Mouse (Mus musculus) urinary bladder, postnatal 25 days (tissue): ENCODE measurements around the gene Msi2.

Experiments
- DNase-seq: peaks from one replicate; pipeline ENCODE4 v3.0.0; 2022; ENCODE audit warnings: low spot score

Gene Msi2

DNA sequence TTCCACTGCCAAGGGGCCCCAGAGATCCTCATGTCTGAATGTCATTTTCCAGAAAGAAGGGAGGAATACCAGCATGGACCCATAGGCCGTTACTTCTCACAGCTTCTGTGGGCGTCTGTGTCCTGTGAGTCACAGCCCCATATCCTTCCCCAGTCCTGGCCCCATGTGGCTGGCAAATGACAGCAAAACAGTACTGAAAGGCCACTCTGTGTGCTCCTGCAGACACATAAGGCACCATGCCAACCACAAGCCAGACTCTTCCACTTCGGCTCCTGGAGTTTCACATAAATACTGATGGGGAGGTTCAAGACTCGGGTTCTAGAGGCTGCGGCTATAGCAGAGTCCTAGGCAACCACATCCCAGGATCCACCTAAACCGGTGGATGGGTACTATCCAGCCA, 128.7 kb downstream of the Msi2 start:
- no peak for DNase-seq

DNA sequence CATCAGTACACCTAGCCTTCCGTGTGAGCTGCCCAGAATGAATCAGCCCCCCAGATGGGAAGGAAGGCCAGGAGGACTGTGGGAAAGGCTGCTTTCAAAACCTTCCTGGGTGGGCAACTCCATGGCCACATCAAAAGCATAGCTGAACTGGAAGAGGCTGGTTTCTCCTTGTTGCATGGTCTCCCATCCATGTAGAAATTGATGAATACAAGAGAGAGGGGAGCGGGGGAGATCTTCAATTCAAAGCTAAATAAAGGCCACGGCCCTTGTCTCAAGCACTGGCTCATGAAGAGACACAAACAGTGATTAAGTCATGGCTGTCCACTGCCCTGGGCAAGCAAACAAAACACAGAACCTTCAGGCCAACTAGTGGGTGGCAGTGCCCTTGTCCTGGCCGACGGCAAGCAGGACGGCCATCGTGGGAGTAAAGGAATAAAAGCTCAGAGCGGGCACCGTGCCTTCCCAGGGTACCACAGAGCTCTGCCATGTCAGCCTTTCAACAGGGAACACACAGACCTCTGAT, 129.6 kb downstream of the Msi2 start:
- no peak for DNase-seq

DNA sequence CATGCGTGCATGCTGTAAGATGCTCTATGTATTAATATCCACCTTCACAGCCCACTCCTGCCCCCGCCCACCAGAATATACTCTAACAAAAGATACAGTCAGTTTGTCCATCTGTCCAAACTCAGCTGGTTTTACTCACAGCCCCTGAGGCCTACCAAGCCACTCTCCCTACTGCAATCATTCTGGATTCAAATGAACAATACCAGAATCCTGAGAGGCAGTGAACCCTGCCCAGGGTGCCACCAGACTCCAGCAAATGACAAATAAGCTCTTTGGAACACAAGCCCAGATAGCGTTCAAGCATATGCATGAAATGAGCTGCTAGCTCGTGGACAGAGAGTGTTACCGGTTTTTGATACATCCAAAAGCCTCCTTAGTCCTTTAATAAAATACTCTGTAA, 130.6 kb downstream of the Msi2 start:
- no peak for DNase-seq

DNA sequence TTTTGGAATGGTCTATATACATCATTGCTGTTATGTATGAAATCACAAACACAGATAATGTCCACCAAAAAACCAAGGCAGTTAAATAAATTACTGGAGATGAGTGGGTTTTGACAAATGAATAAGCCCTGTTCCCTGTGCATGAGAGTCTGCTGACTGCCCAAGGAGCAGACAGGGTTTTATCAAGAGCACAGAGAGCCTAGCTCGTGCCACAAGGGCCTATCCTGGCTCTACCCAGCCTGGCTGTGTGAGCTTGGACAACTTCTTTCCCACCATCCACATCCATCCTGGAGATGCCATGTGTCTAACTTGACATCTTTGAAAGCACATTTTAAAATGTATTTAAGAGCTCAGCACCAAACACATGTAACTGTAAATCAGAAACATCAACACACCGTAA, 132.4 kb downstream of the Msi2 start:
- DNase-seq: no peak

DNA sequence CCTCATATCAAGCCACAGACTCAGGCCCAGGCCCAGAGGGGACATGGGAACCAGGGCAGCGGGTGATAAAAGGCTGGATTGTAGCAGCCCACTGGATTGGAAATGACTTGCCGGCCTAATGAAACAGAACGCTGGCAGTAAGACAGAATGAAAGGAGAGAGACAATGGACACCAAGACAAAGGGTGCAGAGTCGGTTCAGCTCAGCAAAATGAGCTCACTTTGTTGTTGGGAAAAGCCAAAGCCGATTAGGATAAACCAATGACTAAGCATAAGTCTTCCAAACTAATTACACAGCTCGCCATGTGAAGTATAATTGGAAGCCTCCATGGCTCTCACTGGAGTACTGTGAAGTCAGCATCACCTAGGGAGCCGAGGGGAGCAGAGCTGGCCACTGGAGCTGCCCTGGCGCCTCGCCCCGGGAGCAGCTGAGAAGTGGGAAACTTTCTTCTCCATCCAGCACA, 133.1 kb downstream of the Msi2 start:
- DNase-seq: no peak

DNA sequence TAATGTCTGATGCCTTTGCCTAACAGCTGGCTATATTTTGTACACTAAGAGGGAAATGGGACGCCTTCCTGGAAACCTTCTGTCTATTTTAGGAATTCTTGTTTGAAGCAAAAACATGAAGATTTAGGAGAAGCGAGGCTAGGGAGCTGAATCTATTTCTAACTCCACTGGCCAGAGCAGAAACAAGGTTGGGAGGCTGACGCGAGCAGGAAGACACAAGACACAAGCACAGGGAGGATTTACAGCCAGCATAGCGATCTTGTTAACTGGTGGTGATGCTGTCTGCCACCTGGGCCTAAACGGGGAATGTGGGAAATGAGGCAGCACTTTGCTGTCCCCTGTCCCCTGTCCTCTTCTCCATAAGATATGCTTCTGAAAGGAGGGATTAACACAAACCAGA, 134.4 kb downstream of the Msi2 start:
- no peak for DNase-seq

DNA sequence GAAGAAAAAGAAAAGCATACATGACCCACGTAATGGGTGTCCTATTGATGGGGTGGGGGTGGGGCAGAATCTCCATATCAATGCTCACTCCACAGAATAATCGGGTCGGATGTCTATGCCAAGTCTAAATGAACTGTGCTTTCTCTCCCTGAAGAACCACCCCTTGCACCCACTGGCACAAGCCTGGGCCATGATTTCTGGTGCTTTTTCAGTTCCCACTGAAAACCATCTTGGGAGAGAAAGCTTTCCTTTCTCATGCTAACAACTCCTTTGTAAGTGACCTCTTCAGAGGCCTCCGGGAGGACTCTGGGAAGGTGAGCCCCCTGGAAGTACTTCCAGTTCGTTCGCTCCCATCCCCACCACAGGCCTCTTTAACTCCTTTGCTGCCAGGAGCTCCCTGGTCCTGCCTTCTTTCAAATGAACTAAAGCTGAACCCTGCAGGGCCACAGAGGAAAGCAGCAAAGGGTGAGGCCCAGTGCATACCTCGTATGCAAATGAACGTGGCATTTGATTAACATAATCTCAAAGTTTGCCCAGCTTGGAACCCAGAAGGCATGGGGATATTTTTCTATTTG, 135.0 kb downstream of the Msi2 start:
- no peak for DNase-seq

DNA sequence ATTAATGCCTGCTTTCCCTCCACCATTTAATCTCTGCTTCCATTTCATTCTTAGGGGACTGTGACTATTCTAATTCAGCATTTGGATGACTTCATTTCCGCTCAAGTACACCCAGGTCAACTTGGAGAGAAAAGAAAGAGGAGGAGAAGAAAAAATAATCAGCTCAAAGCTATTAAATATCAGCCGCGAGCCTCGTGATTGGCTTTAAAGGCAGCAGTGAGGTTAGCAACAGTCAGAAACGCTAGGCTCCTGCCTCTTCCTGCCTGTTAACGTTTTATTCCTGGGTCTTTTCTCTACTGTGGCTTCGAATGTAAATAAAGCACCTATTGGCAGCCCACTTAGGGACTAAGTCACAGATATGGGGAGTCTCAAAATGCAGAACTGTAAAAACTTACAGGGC, 135.5 kb downstream of the Msi2 start:
- no peak for DNase-seq

DNA sequence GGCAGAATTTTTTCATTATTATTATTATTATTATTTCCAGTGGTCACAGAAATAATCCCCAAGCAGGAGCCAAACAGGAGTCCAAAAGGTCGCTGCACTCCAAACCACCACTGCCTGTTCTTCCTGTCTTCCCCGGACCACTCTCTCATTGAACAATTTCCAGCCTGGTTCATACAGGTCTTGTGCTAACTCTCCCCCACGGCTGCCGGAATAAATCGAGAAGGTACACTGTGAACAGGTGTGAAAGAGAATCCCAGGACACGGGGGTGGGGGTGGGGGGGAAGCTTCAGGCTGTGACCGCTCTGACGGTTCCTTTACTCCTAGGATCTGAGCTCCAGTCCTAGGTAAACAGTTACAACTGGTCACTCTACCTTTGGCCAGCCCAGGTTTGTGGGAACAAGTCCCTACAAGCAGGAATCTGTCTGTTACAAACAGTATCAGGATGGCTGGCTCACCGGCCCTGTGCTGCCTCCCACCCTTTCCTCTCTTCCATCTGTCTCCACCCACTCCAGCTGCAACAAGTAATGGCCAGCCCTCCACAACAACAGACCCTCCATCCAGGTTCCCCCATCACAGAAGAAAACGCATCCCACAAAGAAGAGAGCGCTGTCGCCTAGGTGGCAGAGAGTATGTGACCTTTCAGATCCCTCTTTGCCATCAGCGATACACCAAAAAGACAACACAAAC, 136.1 kb downstream of the Msi2 start:
- DNase-seq: no peak

DNA sequence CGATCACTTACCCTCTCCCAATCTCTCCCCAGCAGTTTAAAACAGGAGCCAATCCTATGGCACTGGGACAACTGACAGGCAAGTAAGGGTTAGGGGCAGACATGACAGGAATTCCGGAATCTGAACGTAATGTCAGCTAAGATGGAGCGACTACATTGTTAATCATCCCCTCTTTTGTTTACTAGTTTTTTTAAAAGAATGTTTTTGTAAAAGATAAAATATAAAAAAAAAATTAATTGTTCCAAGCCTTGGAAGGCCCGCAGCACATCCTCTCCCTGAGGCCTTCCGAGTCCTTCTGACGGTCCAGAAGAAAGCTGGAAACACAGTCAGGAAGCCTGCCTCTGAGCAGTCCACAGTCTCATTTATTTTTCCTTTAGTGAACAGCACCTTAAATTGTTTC, 136.9 kb downstream of the Msi2 start:
- DNase-seq: no peak

DNA sequence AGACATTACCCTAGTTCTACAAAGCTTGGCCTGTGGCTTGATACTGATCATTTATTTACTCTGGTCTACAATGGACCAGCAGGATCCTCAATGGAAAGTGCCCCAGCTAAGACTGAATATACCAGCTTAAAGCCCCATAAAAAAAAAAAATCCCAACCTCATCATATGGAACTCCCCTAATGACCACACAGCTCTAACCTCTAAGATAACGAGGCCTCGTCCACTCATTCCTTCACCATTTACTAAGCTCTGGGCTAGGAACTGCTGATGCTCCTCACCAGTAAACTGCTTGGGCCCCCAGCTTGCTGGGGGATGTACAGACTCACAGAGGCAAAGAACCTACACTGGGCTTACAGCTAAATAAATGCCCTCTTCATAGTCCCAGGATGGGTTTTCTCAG, 139.6 kb downstream of the Msi2 start:
- DNase-seq: no peak

DNA sequence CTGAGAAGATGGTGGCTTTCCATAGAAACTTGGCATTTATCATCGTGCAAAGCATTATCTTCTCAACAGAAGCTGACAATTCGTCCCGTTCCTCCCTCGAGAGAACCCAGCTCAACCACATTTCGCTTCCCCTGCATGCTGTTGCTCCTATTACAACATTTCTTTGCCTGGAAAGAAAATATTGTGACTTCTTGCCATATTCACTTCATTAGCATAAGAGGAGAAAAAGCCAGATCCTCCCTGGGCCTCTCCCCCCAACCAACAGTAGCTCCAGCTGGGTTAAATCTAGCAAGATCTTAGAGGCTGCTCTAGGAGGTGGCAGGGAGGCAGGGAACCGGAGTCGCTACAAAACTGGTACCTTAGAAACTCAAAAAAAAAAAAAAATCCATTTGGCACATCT, 141.2 kb downstream of the Msi2 start:
- DNase-seq: no peak

DNA sequence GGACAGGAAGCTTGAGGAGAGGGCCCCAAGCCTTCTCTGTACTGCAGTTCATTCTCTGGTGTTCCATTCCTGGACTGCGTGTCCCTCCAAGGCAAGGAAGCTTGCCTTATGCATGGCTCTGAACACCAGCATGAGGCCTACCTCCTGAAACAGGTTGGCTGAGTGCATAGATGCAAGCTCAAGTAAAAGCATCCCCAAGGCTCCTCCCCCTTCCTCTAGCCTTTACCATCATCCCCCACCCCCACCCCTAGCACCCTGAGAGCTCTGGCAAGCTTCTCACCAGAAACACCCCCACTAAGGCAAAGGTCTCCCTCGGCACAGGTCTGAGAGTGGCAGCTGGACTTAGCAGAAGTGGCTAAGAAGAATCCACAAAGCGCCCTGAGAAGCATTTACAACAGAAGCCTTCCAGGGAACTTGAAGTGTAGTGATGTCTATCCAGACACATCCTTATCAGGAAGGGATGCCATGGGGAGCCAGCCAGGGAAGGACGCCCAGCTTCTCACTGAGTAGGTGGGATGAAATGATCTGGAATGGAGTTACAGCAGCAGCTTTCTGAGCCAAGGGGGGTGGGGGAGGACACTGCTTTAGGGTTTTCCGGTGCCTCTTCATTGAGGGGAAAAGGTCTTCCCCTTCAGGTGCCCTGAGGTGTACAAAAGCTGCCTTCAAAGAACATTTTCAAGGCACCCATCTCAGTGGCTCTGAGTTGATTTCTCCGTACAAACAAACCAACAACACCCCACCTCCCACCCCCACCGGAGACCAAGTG, 141.9 kb downstream of the Msi2 start:
- DNase-seq: no peak

DNA sequence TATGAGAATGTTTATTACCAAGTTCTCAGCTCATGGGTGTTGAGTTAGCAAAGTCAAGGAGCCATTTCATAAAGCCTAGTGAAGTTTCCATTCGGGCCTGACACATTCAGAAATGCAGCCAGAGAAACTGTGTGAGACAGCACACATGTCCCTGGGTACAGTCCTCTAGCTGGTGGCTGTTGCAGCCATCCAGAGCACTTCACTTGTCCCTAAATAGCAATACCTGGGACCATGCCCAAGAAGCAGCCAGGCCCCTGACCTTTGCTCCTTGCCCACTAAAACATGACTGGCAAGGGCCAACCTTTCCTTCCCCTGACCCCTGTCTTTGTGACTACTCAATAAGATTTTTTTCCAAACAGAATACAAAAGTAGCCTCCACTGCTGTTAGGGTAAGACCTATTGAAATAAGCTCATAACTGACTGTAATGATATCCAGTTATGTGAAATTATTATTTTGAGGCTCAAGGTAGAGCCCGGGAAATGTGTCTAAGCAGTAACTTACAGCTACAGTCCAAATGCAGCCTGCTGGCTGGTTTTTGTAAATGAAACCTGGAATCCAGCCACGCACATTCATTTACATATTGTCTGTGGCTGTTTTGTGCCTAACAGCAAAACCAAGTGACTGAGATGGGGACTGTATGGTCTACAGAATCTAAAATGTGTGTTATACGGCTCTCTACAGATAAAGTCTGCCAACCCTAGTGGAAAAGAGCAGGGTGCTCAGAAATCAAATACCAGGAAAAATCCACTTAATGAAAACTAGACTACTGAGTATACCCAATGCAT, 143.5 kb downstream of the Msi2 start:
- DNase-seq: no peak

DNA sequence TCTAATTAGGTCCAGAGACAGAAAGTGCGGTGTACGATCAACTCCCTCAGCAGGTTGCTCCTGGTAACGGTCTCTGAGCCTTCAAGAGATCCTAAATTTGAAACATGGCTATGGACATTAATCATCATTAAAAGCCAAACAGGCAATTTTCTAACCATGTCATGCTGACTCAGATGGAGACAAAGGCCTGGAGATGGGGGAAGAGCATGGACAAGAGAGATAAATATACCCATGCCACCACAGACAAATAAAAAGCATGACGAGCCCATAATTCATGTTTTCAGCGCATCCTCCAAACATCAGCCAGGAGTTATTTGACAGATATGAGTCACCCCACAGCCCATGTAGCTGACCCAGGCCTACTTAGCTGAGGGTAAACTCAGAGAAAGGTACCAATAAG, 145.3 kb downstream of the Msi2 start:
- no peak for DNase-seq

DNA sequence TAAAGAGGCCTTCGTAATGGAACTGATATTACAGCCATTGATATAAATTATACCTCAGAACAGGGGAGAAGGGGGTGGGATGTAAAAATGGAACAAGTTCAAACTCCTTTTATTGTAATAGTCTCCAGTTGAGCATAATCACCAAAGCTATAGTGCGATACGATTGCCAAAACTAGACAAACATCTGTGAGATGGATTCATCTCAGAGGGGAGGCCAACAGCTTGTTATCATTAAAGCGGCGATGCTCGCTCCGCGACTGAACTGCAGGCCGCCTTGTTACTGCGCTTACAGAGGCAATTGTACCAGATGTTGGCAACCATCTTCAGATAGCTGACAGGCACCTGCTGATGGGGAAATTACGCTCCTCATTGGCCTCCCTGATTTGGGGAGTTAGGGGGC, 145.9 kb downstream of the Msi2 start:
- DNase-seq: no peak

DNA sequence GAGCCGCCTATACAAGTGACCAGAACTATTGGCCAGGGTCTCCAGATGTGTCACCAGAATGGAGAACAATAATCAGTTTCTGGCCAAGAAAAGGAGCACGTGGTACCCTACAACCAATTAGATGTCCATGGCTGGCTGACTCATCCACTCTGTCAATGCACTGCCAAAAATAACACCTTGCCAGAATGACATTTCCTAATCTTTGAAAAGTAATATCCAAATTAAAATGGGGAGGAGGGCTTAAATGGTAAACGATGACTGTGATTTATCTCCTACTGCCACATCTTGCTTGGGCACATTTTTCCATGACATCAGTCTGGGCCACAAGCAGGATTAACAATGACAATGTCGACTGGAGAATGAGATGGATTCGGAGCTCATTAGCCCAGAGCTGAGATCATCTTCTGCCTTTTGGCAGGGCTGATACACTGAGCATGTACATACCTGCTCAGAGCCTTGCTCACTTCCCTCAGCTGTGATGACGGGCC, 147.6 kb downstream of the Msi2 start:
- no peak for DNase-seq

DNA sequence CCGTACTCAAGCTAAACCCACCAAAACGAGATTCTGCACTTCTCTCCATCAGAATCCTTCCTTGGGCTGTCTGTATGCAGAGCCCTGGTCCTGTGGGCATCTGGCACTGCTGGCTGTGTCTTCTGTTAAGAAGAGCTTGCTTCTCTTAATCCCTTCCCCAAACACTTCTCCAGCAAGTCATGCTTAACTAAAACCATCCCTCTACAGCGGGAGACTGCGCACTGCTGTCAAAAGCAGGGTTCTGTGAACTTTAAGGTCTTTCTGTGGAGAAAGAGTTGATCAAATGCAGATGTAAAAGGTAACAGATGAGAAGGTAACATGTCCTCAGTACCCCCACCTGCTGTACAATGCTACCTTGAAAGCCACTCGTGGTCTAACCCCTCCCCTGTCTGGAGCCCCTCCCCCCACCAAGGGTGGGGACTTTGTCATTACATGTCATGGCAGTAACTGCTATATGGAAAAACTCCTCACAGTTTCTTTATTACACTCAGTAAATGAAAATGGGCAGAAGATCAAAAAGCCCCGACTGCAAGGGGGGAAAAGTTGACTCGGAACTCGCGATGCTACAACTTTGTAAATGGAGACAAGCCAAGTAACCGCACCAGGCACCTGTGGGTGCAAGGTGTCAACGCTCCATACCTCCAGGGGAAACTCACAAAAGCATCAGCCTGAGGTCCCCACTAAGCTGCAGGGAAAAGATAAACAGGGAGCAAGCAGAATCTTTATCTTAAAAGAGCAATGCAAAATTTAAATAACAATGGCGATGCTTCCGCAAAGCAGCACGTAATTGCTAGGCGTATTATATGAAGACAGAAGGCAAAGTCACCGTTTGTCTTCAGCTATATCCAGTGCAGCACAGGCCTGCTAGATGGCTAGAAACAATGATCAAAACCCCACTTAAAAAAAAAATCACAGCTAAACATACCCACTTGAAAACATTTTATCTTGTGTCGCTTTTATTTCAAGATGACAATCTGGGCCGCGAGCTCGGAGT, 151.4 kb downstream of the Msi2 start:
- no peak for DNase-seq

DNA sequence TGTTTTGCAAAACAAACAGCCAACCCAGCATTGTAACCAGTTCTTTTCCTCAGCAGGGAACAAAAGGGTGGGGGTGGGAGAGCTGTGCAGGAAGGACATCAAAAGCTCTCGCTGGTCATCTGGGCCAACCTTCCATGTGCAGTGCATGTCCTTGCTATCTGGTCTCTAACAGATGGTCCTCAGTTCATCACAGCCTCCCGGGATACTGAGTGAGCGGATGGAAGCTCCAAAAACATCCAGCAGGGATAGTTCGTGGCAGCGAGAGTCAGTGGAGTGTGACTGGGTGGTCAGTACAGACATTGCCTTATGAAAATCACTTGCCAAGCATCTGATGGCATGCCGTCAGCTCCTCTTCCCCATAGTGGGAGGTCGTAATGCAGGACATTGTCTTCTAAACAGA, 153.5 kb downstream of the Msi2 start:
- no peak for DNase-seq

DNA sequence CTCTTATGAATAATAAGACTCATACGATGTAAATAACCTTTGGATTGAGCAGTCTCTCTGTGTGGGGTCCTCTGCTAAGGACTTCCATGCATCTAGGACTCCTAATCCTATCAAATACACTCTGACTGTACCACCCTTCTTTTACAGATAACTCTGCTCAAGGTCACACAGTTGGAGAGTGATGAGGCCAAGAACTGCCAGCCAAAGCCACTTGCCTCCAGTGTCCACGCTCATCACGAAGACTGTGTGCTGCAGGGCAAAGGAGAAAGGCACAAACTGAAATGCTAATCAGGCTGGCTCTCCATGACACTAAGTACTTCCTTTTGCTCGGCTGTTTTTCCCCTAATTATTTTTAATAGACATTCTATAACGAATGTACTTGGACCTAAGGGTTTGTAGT, 153.9 kb downstream of the Msi2 start:
- DNase-seq: no peak

DNA sequence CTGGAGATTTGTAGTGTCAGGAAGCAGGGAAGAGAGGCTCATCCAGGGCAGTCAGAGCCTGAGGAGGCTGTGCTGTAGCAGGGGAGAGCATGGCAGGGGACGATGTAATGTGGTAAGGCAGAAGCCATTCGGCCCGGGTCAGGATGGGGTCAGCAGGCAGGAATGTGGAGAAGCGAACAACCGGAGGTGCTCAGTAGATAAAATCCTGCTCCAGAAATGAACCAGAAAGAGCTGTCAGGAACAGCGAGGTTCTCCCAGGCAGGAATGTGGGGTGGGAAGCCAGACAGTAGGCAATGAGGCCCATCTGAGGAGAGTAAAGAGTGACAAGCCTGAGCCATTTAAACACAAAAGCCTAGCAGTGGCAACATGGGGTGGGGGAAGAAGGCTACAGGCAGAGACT, 157.1 kb downstream of the Msi2 start:
- no peak for DNase-seq
